Mouse (Mus musculus) myocyte (in vitro differentiated cells): ENCODE measurements around the gene Wdr6. TPM values are rescaled to one million over a fixed set of nuclear protein-coding genes. Genes with fewer than 3 reads are reported as not detected.

ENCODE experiments used
- H3K27me3 ChIP-seq: one replicate; pipeline ENCODE4 v1.6.1; 2011; ENCODE audit not compliant: control insufficient read depth, insufficient read depth, insufficient read length
- H3K36me3 ChIP-seq: one replicate; pipeline ENCODE4 v1.6.1; 2011; ENCODE audit not compliant: control insufficient read depth, insufficient read depth
- H3K4me2 ChIP-seq: one replicate; pipeline ENCODE4 v1.6.1; 2011; ENCODE audit warnings: low read depth, control low read depth
- H3K4me3 ChIP-seq: one replicate; pipeline ENCODE4 v1.5.1; 2011; ENCODE audit warnings: mild to moderate bottlenecking, control low read depth, moderate library complexity
- H3K79me2 ChIP-seq: one replicate; pipeline ENCODE4 v1.6.1; 2011; ENCODE audit not compliant: control insufficient read depth, insufficient read depth
- H3ac ChIP-seq: one replicate; pipeline ENCODE4 v1.6.1; 2011; ENCODE audit not compliant: control insufficient read depth, insufficient read length
- CEBPB ChIP-seq: IDR thresholded peaks from 2 replicates; pipeline ENCODE4 v1.6.1; 2011; ENCODE audit warnings: mild to moderate bottlenecking, moderate library complexity; ENCODE audit not compliant: poor library complexity, insufficient read depth, severe bottlenecking
- E2F4 ChIP-seq: IDR thresholded peaks from one replicate; pipeline ENCODE4 v1.6.1; 2011; ENCODE audit warnings: mild to moderate bottlenecking, control low read depth, moderate library complexity; ENCODE audit not compliant: insufficient read depth
- MAX ChIP-seq: IDR thresholded peaks from one replicate; pipeline ENCODE4 v1.6.1; 2011; ENCODE audit warnings: low read depth, mild to moderate bottlenecking, control low read depth
- MYOD1 ChIP-seq, 3 experiments: IDR thresholded peaks; one replicate each; pipeline ENCODE4 v1.6.1; 2011; ENCODE audit warnings: control low read depth in 2 of 3, low read depth in 2 of 3, mild to moderate bottlenecking in 2 of 3, moderate library complexity in 1 of 3; ENCODE audit not compliant: insufficient read length in 2 of 3, control insufficient read depth in 1 of 3
- MYOG ChIP-seq, 3 experiments: IDR thresholded peaks; one replicate each; pipeline ENCODE4 v1.6.1; 2011; ENCODE audit warnings: control low read depth in 2 of 3, low read depth in 2 of 3, mild to moderate bottlenecking in 2 of 3; ENCODE audit not compliant: insufficient read length in 2 of 3, control insufficient read depth in 1 of 3, insufficient read depth in 1 of 3
- POLR2A ChIP-seq: IDR thresholded peaks from one replicate; pipeline ENCODE4 v1.6.1; 2011; ENCODE audit warnings: low read depth, mild to moderate bottlenecking, control low read depth, moderate library complexity; ENCODE audit not compliant: insufficient read length
- POLR2AphosphoS2 ChIP-seq: IDR thresholded peaks from one replicate; pipeline ENCODE4 v1.6.1; 2011; ENCODE audit warnings: low read depth, control low read depth; ENCODE audit not compliant: insufficient read length
- REST ChIP-seq: IDR thresholded peaks from one replicate; pipeline ENCODE4 v1.6.1; 2011; ENCODE audit warnings: mild to moderate bottlenecking, control low read depth, moderate library complexity; ENCODE audit not compliant: insufficient read depth, insufficient read length
- SRF ChIP-seq: IDR thresholded peaks from one replicate; pipeline ENCODE4 v1.6.1; 2011; ENCODE audit warnings: low read depth; ENCODE audit not compliant: control insufficient read depth, insufficient read length
- TCF12 ChIP-seq: IDR thresholded peaks from one replicate; pipeline ENCODE4 v1.6.1; 2011; ENCODE audit warnings: mild to moderate bottlenecking, control low read depth; ENCODE audit not compliant: poor library complexity, insufficient read depth, severe bottlenecking
- TCF3 ChIP-seq: IDR thresholded peaks from one replicate; pipeline ENCODE4 v1.6.1; 2011; ENCODE audit warnings: low read depth, control low read depth; ENCODE audit not compliant: insufficient read length
- USF1 ChIP-seq: IDR thresholded peaks from one replicate; pipeline ENCODE4 v1.6.1; 2011; ENCODE audit warnings: low read depth, mild to moderate bottlenecking, control low read depth, moderate library complexity
- polyA plus RNA-seq: library from polyadenylated mRNA; unstranded; fragments of >200 nt; fragmentation: generic; extraction: Trizol; gene quantifications from one replicate; pipeline ENCODE4 v1.2.1, GENCODE M21; 2012; ENCODE audit warnings: missing spikeins

The Wdr6 gene
- polyA plus RNA-seq, 1 experiment, result 21.9 TPM

GRCm38 (mm10) chr9:108573774-108574690 lies 4.5 kb downstream of the Wdr6 start:
- H3K36me3 ChIP-seq, result peaks cover 8% of the 10 kb centered on the region
- no peak overlapping the region for H3ac ChIP-seq
- no peak overlapping the region for H3K4me2 ChIP-seq
- H3K4me3 ChIP-seq, result no peak overlapping the region
- H3K79me2 ChIP-seq, result peaks cover 3% of the 10 kb centered on the region
- H3K27me3 ChIP-seq, result no peaks in the 10 kb centered on the region
- TF ChIP-seq POLR2AphosphoS2 (no peak), E2F4 (no peak), MAX (no peak), TCF12 (no peak), TCF3 (no peak), MYOG (IDR thresholded peaks at IDR 0.05; ENCODE audit: control insufficient read depth in 1 of 3, insufficient read depth in 1 of 3, insufficient read length in 2 of 3, low read depth in 2 of 3) (no peak), POLR2A (no peak), MYOD1 (IDR thresholded peaks at IDR 0.05; ENCODE audit: control insufficient read depth in 1 of 3, insufficient read length in 2 of 3, low read depth in 2 of 3) (no peak), USF1 (no peak), REST (no peak), CEBPB (no peak), SRF (no peak)

DNA sequence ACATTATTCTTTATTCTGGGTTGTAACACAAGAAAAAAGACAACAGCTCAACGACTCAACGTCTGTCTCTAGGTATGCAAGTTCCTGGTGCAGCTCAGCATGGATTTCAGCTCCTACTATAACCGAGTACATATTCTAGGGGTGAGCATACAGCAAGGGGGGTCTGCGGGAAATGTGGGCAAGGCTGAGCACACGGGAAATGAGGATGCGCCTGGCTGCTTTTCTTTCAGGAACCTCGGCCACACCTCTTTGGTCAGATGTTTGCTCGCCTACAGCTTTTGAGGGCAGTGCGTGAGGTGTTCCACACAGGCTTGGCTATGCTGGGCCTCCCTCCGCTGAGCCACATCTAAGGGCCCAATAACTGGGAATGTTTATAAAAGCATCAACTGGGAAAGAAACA lies 6.2 kb downstream of the Wdr6 start:
- Histone ChIP-seq H3ac (no peak overlapping the region), H3K36me3 (peaks cover 8% of the 10 kb centered on the region), H3K4me2 (no peak overlapping the region), H3K79me2 (no peaks in the 10 kb centered on the region), H3K27me3 (no peaks in the 10 kb centered on the region), H3K4me3 (no peak overlapping the region)
- TF ChIP-seq POLR2AphosphoS2 (no peak), POLR2A (no peak), TCF12 (no peak), REST (no peak), SRF (no peak), MAX (no peak), MYOD1 (IDR thresholded peaks at IDR 0.05; ENCODE audit: control insufficient read depth in 1 of 3, insufficient read length in 2 of 3, low read depth in 2 of 3) (no peak), E2F4 (no peak), USF1 (no peak), CEBPB (no peak), MYOG (IDR thresholded peaks at IDR 0.05; ENCODE audit: control insufficient read depth in 1 of 3, insufficient read depth in 1 of 3, insufficient read length in 2 of 3, low read depth in 2 of 3) (no peak), TCF3 (no peak)

- Histone ChIP-seq H3K4me2 (no peak overlapping the region), H3K79me2 (no peaks in the 10 kb centered on the region), H3ac (no peak overlapping the region), H3K4me3 (no peak overlapping the region), H3K36me3 (peaks cover 8% of the 10 kb centered on the region), H3K27me3 (no peaks in the 10 kb centered on the region)
- TF ChIP-seq E2F4 (no peak), TCF3 (no peak), MAX (no peak), POLR2AphosphoS2 (peak; percentile 70), SRF (no peak), CEBPB (no peak), POLR2A (peak; percentile 24), USF1 (no peak)
Observed at GRCm38 (mm10) chr9:108571401-108571973, 7.1 kb downstream of the Wdr6 start.

GRCm38 (mm10) chr9:108570207-108570896 lies 8.2 kb downstream of the Wdr6 start:
- Histone ChIP-seq H3K4me3 (peak overlapping the region; percentile 52), H3K79me2 (no peaks in the 10 kb centered on the region), H3K4me2 (peak overlapping the region; percentile 99), H3ac (no peak overlapping the region), H3K27me3 (no peaks in the 10 kb centered on the region), H3K36me3 (peaks cover 12% of the 10 kb centered on the region)
- no peak for TF ChIP-seq SRF
- TF ChIP-seq MAX, result no peak
- TF ChIP-seq MYOD1 (IDR thresholded peaks at IDR 0.05; ENCODE audit: control insufficient read depth in 1 of 3, insufficient read length in 2 of 3, low read depth in 2 of 3), result no peak
- TF ChIP-seq REST, result no peak
- no peak for TF ChIP-seq E2F4
- peak in 1 of 3 experiments; percentile 10 for TF ChIP-seq MYOG (IDR thresholded peaks at IDR 0.05; ENCODE audit: control insufficient read depth in 1 of 3, insufficient read depth in 1 of 3, insufficient read length in 2 of 3, low read depth in 2 of 3)
- no peak for TF ChIP-seq TCF12
- no peak for TF ChIP-seq CEBPB
- TF ChIP-seq USF1, result no peak
- peak; percentile 25 for TF ChIP-seq POLR2AphosphoS2
- peak; percentile 26 for TF ChIP-seq POLR2A
- no peak for TF ChIP-seq TCF3
